Mouse (Mus musculus) E14TG2a.4 (cell line): ENCODE results near the gene Pard6b.

ENCODE experiments used
- H3K27me3 ChIP-seq: 2 replicates; pipeline ENCODE4 v1.6.1; 2014; ENCODE audit warnings: low read length, control low read depth; ENCODE audit not compliant: insufficient read depth
- H3K36me3 ChIP-seq: 2 replicates; pipeline ENCODE4 v1.6.1; 2014; ENCODE audit warnings: low read length, control low read depth; ENCODE audit not compliant: insufficient read depth
- H3K4me1 ChIP-seq: replicated peaks from 2 replicates; pipeline ENCODE4 v1.6.1; 2014; ENCODE audit warnings: low read depth, low read length, control low read depth
- H3K4me3 ChIP-seq: replicated peaks from 2 replicates; pipeline ENCODE4 v1.5.1; 2014; ENCODE audit warnings: mild to moderate bottlenecking, low read length
- H3K9me3 ChIP-seq: 2 replicates; pipeline ENCODE4 v1.6.1; 2014; ENCODE audit warnings: low read length, control low read depth
- CTCF ChIP-seq: conservative IDR thresholded peaks from 2 replicates; pipeline ENCODE4 v1.5.1; 2014; ENCODE audit warnings: low read length
- NANOG ChIP-seq: IDR thresholded peaks from 2 replicates; pipeline ENCODE4 v1.6.1; 2014; ENCODE audit warnings: borderline replicate concordance, low read length, mixed read lengths
- POU5F1 ChIP-seq: IDR thresholded peaks from 2 replicates; pipeline ENCODE4 v1.6.1; 2014; ENCODE audit warnings: low read length, borderline replicate concordance

The Pard6b gene

GRCm38 (mm10) chr2:168113263-168113662 lies 32.5 kb downstream of the Pard6b start:
- H3K27me3 ChIP-seq = 0 out of 2 replicates have a peak, but pooled peaks cover 4% of the 10 kb centered on the region
- TF ChIP-seq NANOG = no peak
- TF ChIP-seq CTCF = no peak
- no peak for TF ChIP-seq POU5F1

GRCm38 (mm10) chr2:168113692-168114091 lies 32.9 kb downstream of the Pard6b start:
- Histone ChIP-seq H3K36me3 (no peaks in the 10 kb centered on the region), H3K9me3 (no peaks in the 10 kb centered on the region), H3K27me3 (0 out of 2 replicates have a peak, but pooled peaks cover 4% of the 10 kb centered on the region), H3K4me1 (peaks cover 68% of the 10 kb centered on the region), H3K4me3 (0 out of 2 replicates have a peak overlapping the region, but pooled peaks have one; percentile 26)
- TF ChIP-seq POU5F1 (no peak), NANOG (no peak), CTCF (0 out of 2 replicates have a peak, but pooled peaks have one; percentile 3)

More at GRCm38 (mm10) chr2:168113263-168113662, 32.5 kb downstream of the Pard6b start:
- H3K4me3 ChIP-seq = no peak overlapping the region
- H3K36me3 ChIP-seq = no peaks in the 10 kb centered on the region
- peaks cover 65% of the 10 kb centered on the region for H3K4me1 ChIP-seq
- no peaks in the 10 kb centered on the region for H3K9me3 ChIP-seq

GRCm38 (mm10) chr2:168114699-168115350 lies 34.0 kb downstream of the Pard6b start:
- H3K9me3 ChIP-seq = no peaks in the 10 kb centered on the region
- H3K4me3 ChIP-seq = peak overlapping the region; percentile 26; the same call in 1 of the 2 replicates
- TF ChIP-seq NANOG (no peak), CTCF (peak; percentile 34), POU5F1 (no peak)
- 0 out of 2 replicates have a peak, but pooled peaks cover 4% of the 10 kb centered on the region for H3K27me3 ChIP-seq
- H3K4me1 ChIP-seq = peaks cover 77% of the 10 kb centered on the region
- no peaks in the 10 kb centered on the region for H3K36me3 ChIP-seq

- no peaks in the 10 kb centered on the region for H3K9me3 ChIP-seq
- TF ChIP-seq CTCF (no peak), NANOG (no peak), POU5F1 (no peak)
- 0 out of 2 replicates have a peak, but pooled peaks cover 4% of the 10 kb centered on the region for H3K27me3 ChIP-seq
- H3K36me3 ChIP-seq = no peaks in the 10 kb centered on the region
- peaks cover 81% of the 10 kb centered on the region for H3K4me1 ChIP-seq
- peak overlapping the region; percentile 20; the same call in 1 of the 2 replicates for H3K4me3 ChIP-seq
These were observed 35.0 kb downstream of the Pard6b start for GRCm38 (mm10) chr2:168115826-168116225.

GRCm38 (mm10) chr2:168117147-168117546 lies 36.3 kb downstream of the Pard6b start:
- H3K4me3 ChIP-seq = peak overlapping the region; percentile 84
- H3K4me1 ChIP-seq = peaks cover 83% of the 10 kb centered on the region
- H3K27me3 ChIP-seq = 0 out of 2 replicates have a peak, but pooled peaks cover 4% of the 10 kb centered on the region
- no peaks in the 10 kb centered on the region for H3K36me3 ChIP-seq
- H3K9me3 ChIP-seq = peaks cover 9% of the 10 kb centered on the region
- peak; percentile 32; the same call in 1 of the 2 replicates for TF ChIP-seq CTCF
- TF ChIP-seq NANOG = no peak

- Histone ChIP-seq H3K4me1 (peaks cover 79% of the 10 kb centered on the region), H3K9me3 (peaks cover 13% of the 10 kb centered on the region), H3K4me3 (peak overlapping the region; percentile 84), H3K27me3 (0 out of 2 replicates have a peak, but pooled peaks cover 4% of the 10 kb centered on the region), H3K36me3 (no peaks in the 10 kb centered on the region)
- no peak for TF ChIP-seq NANOG
- TF ChIP-seq POU5F1 = no peak
- TF ChIP-seq CTCF = no peak
These were observed 36.7 kb downstream of the Pard6b start for GRCm38 (mm10) chr2:168117553-168117952.

GRCm38 (mm10) chr2:168117967-168118366 lies 37.2 kb downstream of the Pard6b start:
- TF ChIP-seq CTCF (no peak), NANOG (no peak), POU5F1 (no peak)
- H3K4me3 ChIP-seq = peak overlapping the region; percentile 84
- H3K4me1 ChIP-seq = peaks cover 77% of the 10 kb centered on the region
- H3K36me3 ChIP-seq = no peaks in the 10 kb centered on the region
- H3K9me3 ChIP-seq = peaks cover 13% of the 10 kb centered on the region
- H3K27me3 ChIP-seq = 0 out of 2 replicates have a peak, but pooled peaks cover 4% of the 10 kb centered on the region

- Histone ChIP-seq H3K4me1 (peaks cover 72% of the 10 kb centered on the region), H3K36me3 (no peaks in the 10 kb centered on the region), H3K4me3 (no peak overlapping the region), H3K27me3 (0 out of 2 replicates have a peak, but pooled peaks cover 4% of the 10 kb centered on the region), H3K9me3 (peaks cover 16% of the 10 kb centered on the region)
- TF ChIP-seq CTCF (no peak), NANOG (no peak), POU5F1 (no peak)
These were observed 37.7 kb downstream of the Pard6b start for GRCm38 (mm10) chr2:168118456-168118855.

GRCm38 (mm10) chr2:168119123-168119522 lies 38.3 kb downstream of the Pard6b start:
- H3K36me3 ChIP-seq = no peaks in the 10 kb centered on the region
- H3K9me3 ChIP-seq = peaks cover 18% of the 10 kb centered on the region
- H3K4me1 ChIP-seq = peaks cover 69% of the 10 kb centered on the region
- TF ChIP-seq CTCF (no peak), POU5F1 (no peak), NANOG (no peak)
- 0 out of 2 replicates have a peak overlapping the region, but pooled peaks have one; percentile 10 for H3K4me3 ChIP-seq
- H3K27me3 ChIP-seq = 0 out of 2 replicates have a peak, but pooled peaks cover 4% of the 10 kb centered on the region
